Mouse (Mus musculus) erythroblast, embryonic 14.5 days (primary cell): ENCODE data around the gene Il12rb1. TPM values are rescaled to one million over a fixed set of nuclear protein-coding genes. Genes with fewer than 3 reads are reported as not detected.
"Not testable (repeated sequence)": the region's sequence is repeated elsewhere in the genome, so short reads cannot be mapped to it uniquely, and the experiment has no call there.

ENCODE experiments used
- H3K27me3 ChIP-seq: 2 replicates; pipeline ENCODE4 v1.6.1; 2012; ENCODE audit warnings: inconsistent platforms; ENCODE audit not compliant: control insufficient read depth
- H3K36me3 ChIP-seq: 2 replicates; pipeline ENCODE4 v1.6.1; 2012; ENCODE audit warnings: mild to moderate bottlenecking, inconsistent platforms; ENCODE audit not compliant: control insufficient read depth
- H3K4me1 ChIP-seq: 2 replicates; pipeline ENCODE4 v1.6.1; 2012; ENCODE audit warnings: inconsistent platforms; ENCODE audit not compliant: control insufficient read depth
- H3K4me3 ChIP-seq: replicated peaks from 2 replicates; pipeline ENCODE3; 2012; ENCODE audit warnings: moderate library complexity, mild to moderate bottlenecking, inconsistent platforms
- H3K9me3 ChIP-seq: 2 replicates; pipeline ENCODE4 v1.6.1; 2012; ENCODE audit warnings: low read length, inconsistent platforms, mixed read lengths; ENCODE audit not compliant: control insufficient read depth
- GATA1 ChIP-seq: IDR thresholded peaks from 2 replicates; pipeline ENCODE4 v1.6.1; 2012; ENCODE audit warnings: low read length, inconsistent platforms, mixed read lengths
- TAL1 ChIP-seq: IDR thresholded peaks from 3 replicates; pipeline ENCODE4 v1.6.1; 2012; ENCODE audit warnings: low read length, inconsistent platforms, mixed read lengths
- polyA plus RNA-seq: library from polyadenylated mRNA; stranded (reverse); fragments of >175 nt; gene quantifications from 2 replicates; pipeline ENCODE4 v1.2.3, GENCODE M21; 2012

Gene Il12rb1
- polyA plus RNA-seq, 1 experiment, result 0.03 TPM

GRCm38 (mm10) chr8:70821399-70821962, 13.2 kb downstream of the Il12rb1 start:
- Histone ChIP-seq H3K9me3 (peaks cover 4% of the 10 kb centered on the region), H3K27me3 (peaks cover 35% of the 10 kb centered on the region), H3K4me1 (peaks cover 47% of the 10 kb centered on the region), H3K4me3 (no peak overlapping the region), H3K36me3 (no peaks in the 10 kb centered on the region)
- TF ChIP-seq TAL1 (no peak), GATA1 (no peak)

GRCm38 (mm10) chr8:70821992-70822391, 13.7 kb downstream of the Il12rb1 start:
- TF ChIP-seq GATA1, result no peak
- no peak for TF ChIP-seq TAL1
- Histone ChIP-seq H3K4me1 (peaks cover 42% of the 10 kb centered on the region), H3K4me3 (no peak overlapping the region), H3K9me3 (peaks cover 7% of the 10 kb centered on the region), H3K27me3 (peaks cover 32% of the 10 kb centered on the region), H3K36me3 (no peaks in the 10 kb centered on the region)

GRCm38 (mm10) chr8:70822594-70822993, 14.3 kb downstream of the Il12rb1 start:
- not testable (repeated sequence) for H3K4me3 ChIP-seq, H3K9me3 ChIP-seq, H3K36me3 ChIP-seq
- H3K4me1 ChIP-seq, result peaks cover 38% of the 10 kb centered on the region
- peaks cover 29% of the 10 kb centered on the region for H3K27me3 ChIP-seq

GRCm38 (mm10) chr8:70823802-70824201, 15.6 kb downstream of the Il12rb1 start:
- Histone ChIP-seq H3K9me3 (peaks cover 6% of the 10 kb centered on the region), H3K27me3 (peaks cover 24% of the 10 kb centered on the region), H3K36me3 (no peaks in the 10 kb centered on the region), H3K4me1 (peaks cover 38% of the 10 kb centered on the region), H3K4me3 (no peak overlapping the region)
- no peak for TF ChIP-seq GATA1
- no peak for TF ChIP-seq TAL1

GRCm38 (mm10) chr8:70825816-70826215, 17.6 kb downstream of the Il12rb1 start:
- Histone ChIP-seq H3K27me3 (peaks cover 15% of the 10 kb centered on the region), H3K9me3 (peaks cover 4% of the 10 kb centered on the region), H3K4me3 (no peak overlapping the region), H3K36me3 (no peaks in the 10 kb centered on the region), H3K4me1 (peaks cover 28% of the 10 kb centered on the region)
- no peak for TF ChIP-seq TAL1

GRCm38 (mm10) chr8:70827010-70827409, 18.8 kb downstream of the Il12rb1 start:
- H3K4me1 ChIP-seq, result peaks cover 21% of the 10 kb centered on the region
- TF ChIP-seq GATA1 (no peak), TAL1 (no peak)
- H3K27me3 ChIP-seq, result peaks cover 15% of the 10 kb centered on the region
- peaks cover 4% of the 10 kb centered on the region for H3K9me3 ChIP-seq
- H3K36me3 ChIP-seq, result peaks cover 5% of the 10 kb centered on the region
- H3K4me3 ChIP-seq, result no peak overlapping the region

GRCm38 (mm10) chr8:70827796-70828195, 19.5 kb downstream of the Il12rb1 start:
- peaks cover 15% of the 10 kb centered on the region for H3K27me3 ChIP-seq
- no peak overlapping the region for H3K4me3 ChIP-seq
- H3K4me1 ChIP-seq, result peaks cover 23% of the 10 kb centered on the region
- H3K9me3 ChIP-seq, result peaks cover 4% of the 10 kb centered on the region
- no peak for TF ChIP-seq TAL1
- TF ChIP-seq GATA1, result no peak
- peaks cover 10% of the 10 kb centered on the region for H3K36me3 ChIP-seq

- no peak overlapping the region for H3K4me3 ChIP-seq
- H3K27me3 ChIP-seq, result peaks cover 3% of the 10 kb centered on the region
- peaks cover 52% of the 10 kb centered on the region for H3K4me1 ChIP-seq
- peaks cover 47% of the 10 kb centered on the region for H3K36me3 ChIP-seq
- no peak for TF ChIP-seq GATA1
- no peak for TF ChIP-seq TAL1
- H3K9me3 ChIP-seq, result peaks cover 4% of the 10 kb centered on the region
These were observed 23.3 kb downstream of the Il12rb1 start for GRCm38 (mm10) chr8:70831517-70831916.

- Histone ChIP-seq H3K4me3 (no peak overlapping the region), H3K4me1 (peaks cover 60% of the 10 kb centered on the region), H3K9me3 (no peaks in the 10 kb centered on the region), H3K27me3 (no peaks in the 10 kb centered on the region; the same call in 1 of the 2 replicates), H3K36me3 (peaks cover 56% of the 10 kb centered on the region)
- TF ChIP-seq TAL1 (no peak), GATA1 (no peak)
These were observed 24.1 kb downstream of the Il12rb1 start for GRCm38 (mm10) chr8:70832371-70832770.

GRCm38 (mm10) chr8:70833018-70833482, 24.8 kb downstream of the Il12rb1 start:
- no peaks in the 10 kb centered on the region; the same call in 1 of the 2 replicates for H3K27me3 ChIP-seq
- no peaks in the 10 kb centered on the region for H3K9me3 ChIP-seq
- H3K4me3 ChIP-seq, result no peak overlapping the region
- peaks cover 62% of the 10 kb centered on the region for H3K36me3 ChIP-seq
- no peak for TF ChIP-seq TAL1
- TF ChIP-seq GATA1, result no peak
- peaks cover 64% of the 10 kb centered on the region for H3K4me1 ChIP-seq
